Mouse (Mus musculus) stomach, embryonic 16.5 days (tissue): ENCODE measurements around the gene Elk4. TPM values are rescaled to one million over a fixed set of nuclear protein-coding genes. Genes with fewer than 3 reads are reported as not detected.

Source experiments
- ATAC-seq: fragments of 200-750 bp; cut with Nextera tagmentation; 2 replicates; pipeline ENCODE4 v1.8.0; 2017; ENCODE audit warnings: moderate number of reproducible peaks, moderate TSS enrichment; ENCODE audit not compliant: insufficient read depth, low FRiP score
- H3K27ac ChIP-seq: fragments of 300-500 bp; sonication (generic); 2 replicates; pipeline ENCODE4 v1.5.1; 2014; ENCODE audit warnings: low read length
- H3K27me3 ChIP-seq: fragments of 300-500 bp; sonication (generic); 2 replicates; pipeline ENCODE4 v1.6.1; 2014; ENCODE audit warnings: low read length, control low read depth, mixed read lengths; ENCODE audit not compliant: control insufficient read depth, insufficient read depth
- H3K36me3 ChIP-seq: fragments of 300-500 bp; sonication (generic); 2 replicates; pipeline ENCODE4 v1.6.1; 2014; ENCODE audit warnings: low read length; ENCODE audit not compliant: control insufficient read depth, insufficient read depth
- H3K4me1 ChIP-seq: fragments of 300-500 bp; sonication (generic); 2 replicates; pipeline ENCODE4 v1.6.1; 2014; ENCODE audit warnings: low read length, control low read depth, mixed read lengths; ENCODE audit not compliant: control insufficient read depth, insufficient read depth
- H3K4me2 ChIP-seq: fragments of 300-500 bp; sonication (generic); 2 replicates; pipeline ENCODE4 v1.6.1; 2014; ENCODE audit warnings: low read depth, low read length, mixed read lengths
- H3K4me3 ChIP-seq: fragments of 300-500 bp; sonication (generic); replicated peaks from 2 replicates; pipeline ENCODE4 v1.5.1; 2014; ENCODE audit warnings: mild to moderate bottlenecking, low read length
- H3K9ac ChIP-seq: fragments of 300-500 bp; sonication (generic); 2 replicates; pipeline ENCODE4 v1.6.1; 2014; ENCODE audit warnings: low read length
- H3K9me3 ChIP-seq: fragments of 300-500 bp; sonication (generic); replicated peaks from 2 replicates; pipeline ENCODE4 v1.6.1; 2016; ENCODE audit warnings: low read length, control low read depth; ENCODE audit not compliant: control insufficient read depth
- WGBS: fragments of 180-500 bp; shearing (Covaris S2); extraction: QIAGEN DNeasy Blood & Tissue Kit; methylation state at CpG from one replicate; pipeline ENCODE4 v1.1.7; 2014; 5-methylcytosine and 5-hydroxymethylcytosine counted together
- polyA plus RNA-seq: library from polyadenylated mRNA; unstranded; fragments of >200 nt; fragmentation: Nextera tagmentation; extraction: Ambion mirVana; gene quantifications from 2 replicates; pipeline ENCODE4 v1.2.1, GENCODE M21; 2015

The Elk4 gene
- polyA plus RNA-seq, 1 experiment from 2014 or later: 21.3 TPM

DNA sequence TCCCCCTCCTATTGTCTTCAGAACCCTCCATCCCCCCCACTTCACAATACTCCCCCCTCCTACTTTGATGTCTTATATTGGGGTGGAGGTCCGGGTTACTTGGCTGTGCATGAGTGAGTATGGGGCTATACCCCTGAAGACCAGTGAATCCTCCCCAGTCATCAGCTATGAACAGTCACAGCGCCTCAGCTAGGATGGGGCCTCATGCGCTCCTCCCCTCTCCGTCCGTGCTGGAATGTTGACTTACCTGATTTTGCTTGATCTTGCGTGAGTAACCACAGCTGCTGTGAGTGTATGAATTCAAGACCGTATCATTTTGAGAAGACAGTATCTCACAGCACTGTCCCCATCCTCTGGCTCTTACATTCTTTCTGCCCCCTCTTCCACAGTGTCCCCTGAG, 12.5 kb downstream of the Elk4 start:
- no peak overlapping the region for H3K9ac ChIP-seq
- H3K4me1 ChIP-seq: no peaks in the 10 kb centered on the region; the same call in 1 of the 2 replicates
- 77% methylated on average over 7 of the region's 7 CpGs for WGBS
- H3K36me3 ChIP-seq: peaks cover 12% of the 10 kb centered on the region
- no peaks in the 10 kb centered on the region for H3K9me3 ChIP-seq
- no peaks in the 10 kb centered on the region for H3K27me3 ChIP-seq
- no peak overlapping the region for H3K4me2 ChIP-seq
- H3K27ac ChIP-seq: 0 out of 2 replicates have a peak overlapping the region, but pooled peaks have one; percentile 25
- no peak for ATAC-seq
- no peak overlapping the region for H3K4me3 ChIP-seq

DNA sequence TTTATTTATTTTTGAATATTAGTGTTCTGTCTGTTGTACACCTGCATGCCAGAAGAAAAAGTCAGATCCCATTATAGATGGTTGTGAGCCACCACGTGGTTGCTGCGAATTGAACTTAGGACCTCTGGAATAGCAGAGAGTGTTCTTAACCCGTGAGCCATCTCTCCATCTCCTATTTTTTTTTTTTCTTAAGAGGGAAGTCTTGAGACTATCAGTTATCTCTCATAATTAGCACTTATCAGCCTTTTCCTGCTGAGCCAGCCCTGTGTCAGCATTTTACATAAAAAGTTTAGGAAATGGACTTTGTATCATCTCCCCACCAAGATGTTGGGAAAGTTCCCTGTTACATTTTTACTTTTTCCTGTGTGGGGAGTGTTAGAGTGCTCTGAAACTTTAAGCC, 14.7 kb downstream of the Elk4 start:
- no peaks in the 10 kb centered on the region; the same call in 1 of the 2 replicates for H3K4me1 ChIP-seq
- no peak for ATAC-seq
- no peak overlapping the region for H3K27ac ChIP-seq
- H3K4me3 ChIP-seq: no peak overlapping the region
- 77% methylated on average over 3 of the region's 3 CpGs for WGBS
- H3K4me2 ChIP-seq: no peak overlapping the region
- peaks cover 12% of the 10 kb centered on the region for H3K36me3 ChIP-seq
- H3K9me3 ChIP-seq: no peaks in the 10 kb centered on the region
- H3K9ac ChIP-seq: no peak overlapping the region
- no peaks in the 10 kb centered on the region for H3K27me3 ChIP-seq

DNA sequence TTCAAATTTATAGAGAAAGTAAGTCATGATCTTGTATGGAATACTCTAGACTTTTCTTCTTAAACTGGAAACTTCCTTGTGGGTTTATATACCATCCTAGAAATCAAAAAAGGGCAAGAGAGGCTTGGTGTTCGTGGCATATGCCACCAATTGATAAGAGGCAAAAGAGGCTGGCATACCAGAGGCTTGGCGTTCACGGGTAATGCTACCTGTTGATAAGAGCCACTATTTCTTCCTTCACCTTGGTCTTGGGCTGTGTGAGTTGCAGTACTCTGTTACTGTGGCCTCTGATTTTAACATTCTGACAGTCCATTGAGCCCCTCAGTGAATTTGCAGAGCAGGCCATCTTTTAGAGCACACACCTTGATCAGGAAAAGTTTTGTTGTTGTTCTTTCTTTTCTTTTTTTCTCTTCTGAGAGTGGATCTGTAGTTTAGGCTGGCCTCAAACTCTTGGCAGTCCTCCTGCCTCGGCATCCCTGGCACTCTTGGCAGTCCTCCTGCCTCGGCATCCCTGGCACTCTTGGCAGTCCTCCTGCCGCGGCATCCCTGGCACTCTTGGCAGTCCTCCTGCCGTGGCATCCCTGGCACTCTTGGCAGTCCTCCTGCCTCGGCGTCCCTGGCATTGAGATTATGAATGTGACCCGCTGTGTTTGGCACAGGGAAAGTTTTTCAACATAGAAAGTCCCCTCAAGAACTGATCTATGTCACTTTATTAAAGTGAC, 19.7 kb downstream of the Elk4 start:
- Histone ChIP-seq H3K27me3 (no peaks in the 10 kb centered on the region), H3K4me3 (no peak overlapping the region), H3K4me1 (no peaks in the 10 kb centered on the region), H3K36me3 (peaks cover 9% of the 10 kb centered on the region; the same call in 1 of the 2 replicates), H3K9ac (no peak overlapping the region), H3K4me2 (no peak overlapping the region), H3K9me3 (no peaks in the 10 kb centered on the region), H3K27ac (no peak overlapping the region)
- 87% methylated on average over 11 of the region's 11 CpGs for WGBS
- no peak; the same call in 1 of the 2 replicates for ATAC-seq

DNA sequence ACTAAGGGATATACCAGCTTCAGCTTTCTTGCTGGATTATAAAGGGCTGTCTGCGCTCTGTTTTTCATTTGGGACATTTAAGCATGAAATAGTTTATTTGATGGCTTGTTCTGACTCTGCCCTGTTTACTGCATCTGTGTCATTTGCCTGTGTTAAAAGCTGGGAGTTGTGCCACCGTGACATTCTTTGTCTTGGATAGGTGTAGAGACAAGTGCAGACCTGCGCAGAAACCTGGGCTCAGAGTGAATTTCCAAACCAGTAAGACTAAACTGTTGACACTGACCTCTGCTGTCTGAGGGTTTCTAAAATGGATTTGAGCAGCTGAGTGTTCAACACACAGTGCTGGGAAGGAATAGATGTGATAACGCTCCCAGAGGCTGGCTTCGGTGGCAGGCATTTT, 20.6 kb downstream of the Elk4 start:
- peaks cover 9% of the 10 kb centered on the region; the same call in 1 of the 2 replicates for H3K36me3 ChIP-seq
- no peak overlapping the region for H3K4me2 ChIP-seq
- WGBS: 80% methylated on average over 5 of the region's 5 CpGs
- H3K9ac ChIP-seq: no peak overlapping the region
- H3K4me3 ChIP-seq: no peak overlapping the region
- no peak for ATAC-seq
- no peaks in the 10 kb centered on the region for H3K9me3 ChIP-seq
- H3K27ac ChIP-seq: no peak overlapping the region
- no peaks in the 10 kb centered on the region for H3K4me1 ChIP-seq
- no peaks in the 10 kb centered on the region for H3K27me3 ChIP-seq

DNA sequence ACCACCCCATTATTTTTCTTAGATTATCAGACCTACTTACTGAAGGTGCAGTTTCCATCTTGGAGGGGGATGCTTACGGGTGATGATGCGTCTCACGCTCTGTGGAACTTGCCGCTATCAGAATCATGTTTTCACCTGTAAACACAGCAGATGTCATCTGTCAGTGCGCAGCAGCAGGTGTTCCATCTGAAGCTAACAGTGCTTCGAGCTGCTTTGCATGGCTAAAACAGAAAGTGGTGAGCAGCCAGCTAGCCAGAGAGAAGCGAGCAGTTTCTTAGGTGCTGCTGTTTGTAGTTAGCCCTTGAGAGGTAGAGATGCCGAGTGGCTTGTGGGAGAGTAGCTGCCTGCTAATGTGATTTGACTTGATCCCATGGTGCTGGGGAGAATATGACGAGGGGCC, 21.0 kb downstream of the Elk4 start:
- no peak overlapping the region for H3K4me3 ChIP-seq
- H3K9ac ChIP-seq: no peak overlapping the region
- no peaks in the 10 kb centered on the region for H3K4me1 ChIP-seq
- 86% methylated on average over 9 of the region's 9 CpGs for WGBS
- no peaks in the 10 kb centered on the region for H3K27me3 ChIP-seq
- H3K36me3 ChIP-seq: peaks cover 9% of the 10 kb centered on the region; the same call in 1 of the 2 replicates
- no peak for ATAC-seq
- no peak overlapping the region for H3K4me2 ChIP-seq
- no peaks in the 10 kb centered on the region for H3K9me3 ChIP-seq
- no peak overlapping the region for H3K27ac ChIP-seq

DNA sequence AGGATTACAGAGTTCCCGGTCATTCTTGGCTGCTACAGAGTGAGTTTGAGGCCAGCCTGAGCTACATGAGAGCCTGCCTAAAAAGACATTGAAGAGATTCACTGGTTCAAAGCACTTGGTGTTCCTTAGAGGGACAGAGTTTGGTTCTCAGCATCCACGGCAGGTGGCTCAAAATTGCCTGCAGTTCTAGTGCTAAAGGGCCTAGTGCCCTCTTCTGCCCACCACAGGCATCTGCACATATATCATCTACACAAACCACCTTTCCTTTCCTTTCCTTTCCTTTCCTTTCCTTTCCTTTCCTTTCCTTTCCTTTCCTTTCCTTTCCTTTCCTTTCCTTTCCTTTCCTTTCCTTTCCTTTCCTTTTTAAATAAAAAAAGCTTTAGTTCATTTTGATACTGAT, 23.2 kb downstream of the Elk4 start:
- ATAC-seq: no peak
- H3K27me3 ChIP-seq: no peaks in the 10 kb centered on the region
- H3K4me2 ChIP-seq: no peak overlapping the region
- 64% methylated on average over 2 of the region's 2 CpGs for WGBS
- no peaks in the 10 kb centered on the region for H3K9me3 ChIP-seq
- no peak overlapping the region for H3K9ac ChIP-seq
- H3K36me3 ChIP-seq: peaks cover 9% of the 10 kb centered on the region; the same call in 1 of the 2 replicates
- H3K4me3 ChIP-seq: no peak overlapping the region
- no peak overlapping the region for H3K27ac ChIP-seq
- no peaks in the 10 kb centered on the region for H3K4me1 ChIP-seq

DNA sequence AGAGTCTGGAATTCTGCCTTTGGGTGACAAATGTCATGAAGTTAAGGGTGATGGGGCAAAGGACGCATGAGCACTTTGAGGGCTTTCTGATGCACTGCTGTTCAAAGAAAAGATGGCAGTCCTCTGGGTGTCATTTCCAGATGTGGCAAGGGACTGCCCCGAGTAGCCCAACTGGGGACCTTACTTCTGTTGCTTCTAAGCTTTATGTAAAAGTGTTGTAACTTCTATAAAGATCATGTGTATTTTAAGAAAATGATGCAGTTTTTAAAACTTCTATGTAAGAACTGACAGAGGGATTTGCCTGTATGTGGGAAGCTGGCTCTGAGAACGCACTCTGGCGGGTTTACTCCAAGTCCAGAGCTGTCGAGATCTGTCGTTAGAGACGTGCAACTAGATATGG, 24.8 kb downstream of the Elk4 start:
- no peak for ATAC-seq
- Histone ChIP-seq H3K4me2 (no peak overlapping the region), H3K27me3 (no peaks in the 10 kb centered on the region), H3K9me3 (no peaks in the 10 kb centered on the region), H3K9ac (no peak overlapping the region), H3K4me1 (no peaks in the 10 kb centered on the region), H3K4me3 (no peak overlapping the region), H3K36me3 (peaks cover 9% of the 10 kb centered on the region; the same call in 1 of the 2 replicates), H3K27ac (no peak overlapping the region)
- WGBS: 86% methylated on average over 7 of the region's 7 CpGs

DNA sequence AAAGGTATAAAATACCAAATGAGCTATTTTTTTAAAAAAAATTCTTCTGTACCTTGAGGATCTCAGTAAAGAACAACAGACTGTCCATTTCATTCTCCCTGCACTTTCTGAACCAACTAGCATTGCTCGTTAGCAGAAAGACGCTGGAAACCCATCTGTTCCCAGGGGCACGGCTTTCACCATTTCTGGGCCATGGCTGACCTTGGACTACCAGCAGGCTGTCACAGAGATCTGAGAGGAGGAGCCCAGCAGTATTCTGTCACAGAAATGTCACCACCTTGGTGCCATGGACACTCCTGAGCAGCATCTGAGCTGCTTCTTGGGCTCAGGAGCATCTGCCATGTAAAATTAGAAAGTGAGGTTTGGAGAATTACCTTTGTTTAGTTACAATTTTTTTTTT, 30.3 kb downstream of the Elk4 start:
- WGBS: 85% methylated on average over 3 of the region's 3 CpGs
- Histone ChIP-seq H3K36me3 (no peaks in the 10 kb centered on the region), H3K9ac (no peak overlapping the region), H3K4me1 (no peaks in the 10 kb centered on the region), H3K4me2 (no peak overlapping the region), H3K4me3 (no peak overlapping the region), H3K27ac (no peak overlapping the region), H3K9me3 (no peaks in the 10 kb centered on the region), H3K27me3 (no peaks in the 10 kb centered on the region)
- ATAC-seq: no peak

DNA sequence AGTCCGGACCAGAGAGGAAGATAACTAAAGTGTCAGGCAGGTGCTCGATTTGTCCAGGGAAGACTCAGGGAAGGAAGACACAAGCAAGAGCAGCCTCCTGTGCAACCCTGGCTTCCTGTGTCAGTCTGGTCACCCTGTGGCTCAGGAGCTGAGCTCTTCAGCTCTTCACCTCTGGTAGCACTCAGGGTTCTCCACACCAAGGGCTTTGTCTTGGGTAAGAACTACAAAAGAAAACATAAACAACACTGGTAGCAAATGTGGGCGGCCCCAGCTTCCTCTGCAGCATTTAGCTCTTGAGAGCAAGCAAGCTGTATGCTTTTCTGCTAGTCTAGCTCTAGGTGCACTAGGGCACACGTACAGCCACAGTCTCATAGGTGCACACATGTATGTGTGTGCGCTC, 31.3 kb downstream of the Elk4 start:
- Histone ChIP-seq H3K4me2 (no peak overlapping the region), H3K4me3 (no peak overlapping the region), H3K9ac (no peak overlapping the region), H3K27me3 (no peaks in the 10 kb centered on the region), H3K4me1 (no peaks in the 10 kb centered on the region), H3K9me3 (no peaks in the 10 kb centered on the region), H3K27ac (no peak overlapping the region), H3K36me3 (no peaks in the 10 kb centered on the region)
- ATAC-seq: no peak
- WGBS: 76% methylated on average over 5 of the region's 5 CpGs
